Mouse (Mus musculus): Measurements from ENCODE around the gene Gm20458.

DNA sequence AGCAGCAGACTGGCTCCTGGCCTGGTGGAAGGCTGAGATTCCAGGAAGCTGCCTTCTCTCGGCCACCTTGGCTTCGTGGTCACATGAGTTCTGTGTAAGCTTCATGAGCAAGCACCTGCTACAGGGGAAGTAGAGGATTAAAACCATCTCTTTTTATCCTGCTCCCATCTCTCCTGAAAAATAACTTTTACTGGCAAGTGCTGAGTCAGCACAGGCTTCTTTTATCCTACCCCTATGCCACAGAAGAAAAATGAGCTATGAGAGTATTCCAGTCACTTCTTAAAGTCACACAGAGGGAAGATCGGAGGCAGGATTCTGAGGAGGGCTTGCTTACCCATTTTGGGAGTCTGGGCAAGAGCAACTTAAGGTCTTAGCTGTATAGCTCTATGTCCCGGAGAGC, 76.2 kb downstream of the Gm20458 start:
- TF ChIP-seq CTCF (IDR thresholded peaks at IDR 0.05; ENCODE audit: borderline replicate concordance, control insufficient read depth, extremely low read depth, insufficient read depth, low read length, poor library complexity) = no peak
- TF ChIP-seq POLR2A (IDR thresholded peaks at IDR 0.05; ENCODE audit: control insufficient read depth, extremely low read depth, insufficient read depth, low read length, poor library complexity) = no peak

All from thymus, adult 2 months (tissue).